Mouse (Mus musculus) bone marrow, adult 2 months (tissue): ENCODE data around the gene Ccdc148.

Source experiments
- CTCF ChIP-seq: fragments of 200-500 bp; IDR thresholded peaks from 2 replicates; pipeline ENCODE4 v1.5.1; 2011; ENCODE audit warnings: low read length, control low read depth; ENCODE audit not compliant: control insufficient read depth, insufficient read depth
- POLR2A ChIP-seq: fragments of 200-500 bp; IDR thresholded peaks from 2 replicates; pipeline ENCODE4 v1.6.1; 2011; ENCODE audit warnings: low read depth, mild to moderate bottlenecking, control low read depth, low read length, borderline replicate concordance; ENCODE audit not compliant: control insufficient read depth

GRCm38 (mm10) chr2:59053461-59054039, 106.9 kb downstream of the Ccdc148 start:
- TF ChIP-seq CTCF: no peak
- no peak for TF ChIP-seq POLR2A
